Mouse (Mus musculus): ENCODE data around the gene Dad1. TPM values are rescaled to one million over a fixed set of nuclear protein-coding genes. Genes with fewer than 3 reads are reported as not detected.

Dad1 gene
- polyA plus RNA-seq, 1 experiment from 2014 or later = 174 TPM

DNA sequence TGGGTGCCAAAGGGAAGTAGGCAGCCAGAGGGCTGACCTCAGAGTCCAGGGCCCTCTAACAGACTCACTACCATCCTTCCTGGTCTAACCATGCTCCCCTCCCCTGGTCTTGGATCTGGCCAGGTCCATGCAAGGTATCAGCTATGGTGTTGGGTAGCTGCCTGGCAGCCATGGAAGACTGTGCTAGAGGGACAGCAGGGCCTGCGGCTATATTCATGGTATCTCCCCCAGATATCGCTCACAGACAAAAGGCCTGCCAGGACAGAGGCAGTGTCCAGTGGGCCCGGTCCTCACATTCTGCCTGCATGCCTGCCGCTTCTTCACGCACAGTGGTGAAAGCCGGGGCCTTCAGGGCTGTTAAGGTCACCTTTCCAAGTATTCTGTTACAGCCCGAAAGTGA, 10.3 kb upstream of the Dad1 start:
- in situ Hi-C loops (cut with MboI; ENCODE audit: low pct_unique_long_range_greater_than_20kb) = no loop called here
- ATAC-seq = no peak
- TF ChIP-seq CTCF (IDR thresholded peaks at IDR 0.05) = no peak
- no peaks in the 10 kb centered on the region for H3K27me3 ChIP-seq
- DNase-seq (ENCODE audit: low read depth, low spot score) = no peak
- CTCF ChIA-PET = no interaction called here
- POLR2A ChIA-PET = interaction anchor here (0.5 kb wide), 1 partner anchor 31 kb away, joined by 4 read pairs; no protein-coding TSS in a partner anchor

DNA sequence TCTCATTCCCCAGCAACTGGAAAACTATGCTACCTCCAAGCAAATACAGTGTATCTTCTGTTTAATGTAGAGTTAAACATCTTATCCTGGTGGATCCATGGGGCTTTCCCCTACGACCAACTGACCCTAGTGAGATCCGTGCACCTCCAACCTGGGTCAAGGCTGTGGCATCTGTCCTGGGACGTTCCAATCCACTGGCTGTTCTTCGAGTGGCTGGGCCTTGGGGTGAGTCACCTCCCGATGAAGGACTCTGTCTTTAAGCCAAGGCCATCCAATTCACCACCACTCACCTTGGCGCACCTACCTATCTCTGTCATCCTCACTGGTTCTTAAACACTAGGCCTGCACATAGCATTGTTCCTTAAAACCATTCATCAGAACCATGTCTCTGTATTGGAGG, 9.2 kb upstream of the Dad1 start:
- ChIA-PET CTCF (no interaction called here), POLR2A (no interaction called here)
- no peaks in the 10 kb centered on the region for H3K27me3 ChIP-seq
- in situ Hi-C loops (cut with MboI; ENCODE audit: low pct_unique_long_range_greater_than_20kb) = no loop called here
- no peak for ATAC-seq
- TF ChIP-seq CTCF (IDR thresholded peaks at IDR 0.05) = no peak
- no peak for DNase-seq (ENCODE audit: low read depth, low spot score)

DNA sequence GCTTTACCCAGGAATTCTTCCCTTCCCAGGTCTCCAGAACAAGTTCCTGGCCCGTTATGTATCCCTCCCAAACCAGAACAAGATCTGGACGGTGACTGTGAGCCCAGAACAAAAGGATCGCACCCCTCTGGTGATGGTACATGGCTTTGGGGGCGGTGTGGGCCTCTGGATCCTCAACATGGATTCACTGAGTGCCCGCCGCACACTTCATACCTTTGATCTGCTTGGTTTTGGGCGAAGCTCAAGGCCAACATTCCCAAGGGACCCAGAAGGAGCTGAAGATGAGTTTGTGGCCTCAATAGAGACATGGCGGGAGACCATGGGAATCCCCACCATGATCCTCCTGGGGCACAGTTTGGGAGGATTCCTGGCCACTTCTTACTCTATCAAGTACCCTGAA, 8.7 kb upstream of the Dad1 start:
- no peak for DNase-seq (ENCODE audit: low read depth, low spot score)
- CTCF ChIA-PET = no interaction called here
- TF ChIP-seq CTCF (IDR thresholded peaks at IDR 0.05) = no peak

DNA sequence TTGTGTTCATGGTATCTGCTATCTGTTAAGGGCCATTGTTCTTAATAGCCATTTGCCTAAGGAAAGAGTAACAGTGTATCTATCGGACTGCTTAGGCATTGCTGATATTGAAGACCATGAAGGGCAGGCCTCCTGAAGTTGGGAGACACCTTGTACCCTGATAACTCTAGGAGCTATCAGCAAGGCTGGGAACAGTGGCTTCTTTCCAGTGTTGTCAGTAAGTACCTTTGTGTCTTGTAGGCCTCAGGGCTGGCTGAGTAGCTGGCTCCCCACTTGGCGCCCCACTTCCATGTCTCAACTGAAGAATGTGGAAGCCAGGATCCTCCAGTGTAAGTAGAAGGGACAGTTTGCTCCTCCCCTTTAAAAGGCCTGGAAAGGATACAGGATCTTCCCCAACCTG, 7.5 kb upstream of the Dad1 start:
- DNase-seq (ENCODE audit: low read depth, low spot score) (no peak), ATAC-seq (no peak)
- ChIA-PET POLR2A (no interaction called here), CTCF (interaction anchor here (1.0 kb wide), 1 partner anchor 151 kb away, joined by 4 read pairs; no protein-coding TSS in a partner anchor)
- no peak for TF ChIP-seq CTCF (IDR thresholded peaks at IDR 0.05)
- in situ Hi-C loops (cut with MboI; ENCODE audit: low pct_unique_long_range_greater_than_20kb) = no loop called here
- no peaks in the 10 kb centered on the region for H3K27me3 ChIP-seq

More for the DNA sequence above, 8.7 kb upstream of the Dad1 start:
- in situ Hi-C loops (cut with MboI; ENCODE audit: low pct_unique_long_range_greater_than_20kb) = no loop called here
- POLR2A ChIA-PET = no interaction called here
- no peaks in the 10 kb centered on the region for H3K27me3 ChIP-seq
- ATAC-seq = no peak

DNA sequence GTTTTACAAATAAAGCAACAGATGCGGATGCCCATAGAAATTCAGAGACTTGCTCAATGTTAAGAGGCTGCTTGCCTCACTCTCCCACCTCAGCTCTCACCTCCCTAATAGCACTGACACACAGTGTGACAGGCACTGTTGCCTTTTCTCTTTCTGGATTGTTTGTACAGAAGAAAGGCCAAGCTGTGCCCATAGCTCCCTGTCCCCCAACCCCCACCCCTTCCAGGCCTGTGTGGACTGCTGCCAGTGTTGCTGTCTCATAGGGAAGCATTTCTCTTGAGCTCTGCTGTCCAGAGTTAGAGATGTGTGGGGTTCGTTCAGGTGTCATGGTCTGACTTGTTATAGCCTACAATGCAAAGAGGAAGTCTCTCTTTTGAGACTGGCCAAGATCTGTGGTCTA, 6.3 kb upstream of the Dad1 start:
- ATAC-seq (no peak), DNase-seq (ENCODE audit: low read depth, low spot score) (no peak)
- ChIA-PET CTCF (no interaction called here), POLR2A (interaction anchor here (1.2 kb wide), 1 partner anchor 101 kb away, joined by 3 read pairs; the partner anchor contains the start of gene Oxa1l)
- no peaks in the 10 kb centered on the region for H3K27me3 ChIP-seq
- no peak for TF ChIP-seq CTCF (IDR thresholded peaks at IDR 0.05)
- in situ Hi-C loops (cut with MboI; ENCODE audit: low pct_unique_long_range_greater_than_20kb) = no loop called here

DNA sequence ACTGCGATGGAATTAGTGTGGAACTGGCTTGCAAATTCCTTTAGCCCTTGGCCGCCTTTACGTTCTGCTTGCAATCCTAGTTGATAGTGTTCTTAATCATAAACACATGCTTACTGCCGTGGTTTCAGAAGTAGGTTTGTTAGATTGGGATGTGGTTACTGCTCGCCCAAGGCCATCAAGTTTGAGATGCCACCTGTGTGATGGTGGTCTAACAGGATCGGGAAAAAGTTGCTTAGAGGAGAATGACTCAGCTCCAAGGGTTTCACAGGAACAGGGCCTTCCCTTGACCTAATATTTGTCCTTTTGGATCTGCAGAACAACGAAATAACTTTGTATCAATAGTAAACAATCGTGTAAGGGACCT, 5.8 kb upstream of the Dad1 start:
- ChIA-PET POLR2A (interaction anchor here (1.2 kb wide), 1 partner anchor 101 kb away, joined by 3 read pairs; the partner anchor contains the start of gene Oxa1l), CTCF (no interaction called here)
- no peak for DNase-seq (ENCODE audit: low read depth, low spot score)
- in situ Hi-C loops (cut with MboI; ENCODE audit: low pct_unique_long_range_greater_than_20kb) = no loop called here
- ATAC-seq = no peak
- no peak for TF ChIP-seq CTCF (IDR thresholded peaks at IDR 0.05)
- no peaks in the 10 kb centered on the region for H3K27me3 ChIP-seq

DNA sequence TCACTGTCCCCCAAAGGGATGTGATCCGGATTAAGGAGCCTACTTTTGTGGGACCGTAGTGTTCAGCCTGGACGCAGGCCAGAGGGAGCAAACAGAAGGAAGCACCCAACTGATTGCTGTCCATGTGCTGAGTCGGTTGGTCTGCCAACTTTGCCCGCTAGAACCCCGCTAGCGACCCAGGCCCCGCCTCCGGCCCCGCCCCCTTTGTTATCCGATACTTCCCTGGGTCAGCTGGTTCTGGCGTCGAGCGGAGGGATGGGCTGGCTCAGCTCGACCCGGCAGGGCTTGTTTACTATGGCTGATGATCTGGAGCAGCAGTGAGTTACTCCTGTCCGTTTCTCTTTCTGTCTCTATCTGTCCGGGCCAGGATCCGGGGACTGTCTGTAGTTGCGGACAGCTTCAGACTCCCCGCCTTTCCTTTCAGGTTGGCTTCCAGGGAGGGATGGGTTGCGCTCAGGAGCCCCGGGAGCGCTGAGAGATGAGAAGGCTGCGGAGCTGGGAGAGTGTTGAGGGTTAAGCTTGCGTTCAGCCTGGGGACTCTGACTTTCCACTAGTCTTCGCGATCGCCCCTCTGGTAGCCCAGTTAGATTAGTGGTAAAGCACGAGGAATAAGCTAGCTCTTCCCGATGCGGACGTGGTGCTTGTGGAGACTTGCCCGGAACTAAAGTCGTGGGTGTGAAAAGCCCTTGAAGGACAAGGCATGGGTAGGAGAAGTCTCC, 5.3 kb upstream of the Dad1 start:
- DNase-seq (ENCODE audit: low read depth, low spot score) (peak; percentile 59), ATAC-seq (peak; percentile 97)
- no peak for TF ChIP-seq CTCF (IDR thresholded peaks at IDR 0.05)
- ChIA-PET CTCF (interaction anchor here (1.0 to 1.1 kb wide), 3 partner anchors 21 to 162 kb away, joined by 3 read pairs; no protein-coding TSS in a partner anchor), POLR2A (interaction anchor here (1.2 kb wide), 1 partner anchor 102 kb away, joined by 3 read pairs; the partner anchor contains the start of gene Oxa1l)
- H3K27me3 ChIP-seq = no peaks in the 10 kb centered on the region
- in situ Hi-C loops (cut with MboI; ENCODE audit: low pct_unique_long_range_greater_than_20kb) = no loop called here

DNA sequence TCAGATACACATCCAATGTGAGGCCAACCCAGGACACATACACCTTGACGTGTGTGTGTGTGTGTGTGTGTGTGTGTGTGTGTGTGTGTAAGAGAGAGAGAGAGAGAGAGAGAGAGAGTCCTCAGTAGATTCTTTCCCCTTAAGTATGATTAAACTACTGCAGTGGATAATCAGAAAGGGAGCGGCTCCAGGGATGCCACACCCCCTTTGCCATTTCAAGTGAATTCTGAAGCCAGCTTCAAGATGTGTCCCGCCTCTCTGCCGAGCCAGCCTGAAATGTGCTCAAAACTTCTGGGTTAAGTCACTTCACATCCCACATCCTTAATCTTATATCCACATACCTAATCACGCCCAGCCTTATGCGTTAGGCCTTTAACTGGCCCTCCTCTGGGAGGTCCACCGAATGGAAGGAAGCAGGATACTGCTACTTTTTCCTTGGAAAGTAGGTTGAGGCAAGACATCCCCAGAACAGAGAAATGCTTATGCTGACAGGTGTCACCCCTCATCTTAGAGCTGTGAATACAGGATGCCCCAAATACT, 4.3 kb upstream of the Dad1 start:
- ChIA-PET POLR2A (no interaction called here), CTCF (interaction anchor here (1.0 to 1.1 kb wide), 3 partner anchors 20 to 163 kb away, joined by 3 read pairs; no protein-coding TSS in a partner anchor)
- no peak for DNase-seq (ENCODE audit: low read depth, low spot score)
- in situ Hi-C loops (cut with MboI; ENCODE audit: low pct_unique_long_range_greater_than_20kb) = no loop called here
- no peak for TF ChIP-seq CTCF (IDR thresholded peaks at IDR 0.05)
- H3K27me3 ChIP-seq = no peaks in the 10 kb centered on the region
- no peak for ATAC-seq

DNA sequence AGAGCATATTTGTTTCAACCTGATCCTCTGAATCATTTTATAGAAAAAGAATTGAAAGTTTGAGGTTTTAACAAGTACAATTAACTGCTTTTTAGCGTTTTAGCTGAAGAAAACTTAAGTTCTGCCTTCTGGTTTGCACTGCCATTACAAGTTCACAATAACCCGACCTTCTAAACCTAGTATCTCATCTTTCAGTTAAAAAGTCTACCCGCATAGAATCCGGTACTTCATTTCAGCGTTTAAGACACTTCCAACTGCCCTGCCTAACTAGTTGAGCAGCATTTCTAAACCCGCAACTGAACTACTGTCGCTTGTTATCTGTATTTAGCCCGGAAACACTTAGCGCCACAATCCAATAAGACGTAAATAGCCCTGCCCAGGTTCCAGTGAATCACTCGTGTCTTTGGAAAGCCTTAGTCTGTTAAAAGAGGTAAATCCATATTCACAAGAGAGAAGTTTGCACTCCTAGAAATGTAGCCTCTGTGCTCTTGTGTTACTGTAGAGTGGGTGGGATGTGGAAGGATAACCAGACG, 832 bp upstream of the Dad1 start:
- in situ Hi-C loops (cut with MboI; ENCODE audit: low pct_unique_long_range_greater_than_20kb) = no loop called here
- CTCF ChIA-PET = interaction anchor here (2.0 kb wide), 1 partner anchor 27 kb away, joined by 6 read pairs; no protein-coding TSS in a partner anchor
- TF ChIP-seq CTCF (IDR thresholded peaks at IDR 0.05) = no peak
- POLR2A ChIA-PET = no interaction called here
- ATAC-seq (no peak), DNase-seq (ENCODE audit: low read depth, low spot score) (no peak)
- no peaks in the 10 kb centered on the region for H3K27me3 ChIP-seq

DNA sequence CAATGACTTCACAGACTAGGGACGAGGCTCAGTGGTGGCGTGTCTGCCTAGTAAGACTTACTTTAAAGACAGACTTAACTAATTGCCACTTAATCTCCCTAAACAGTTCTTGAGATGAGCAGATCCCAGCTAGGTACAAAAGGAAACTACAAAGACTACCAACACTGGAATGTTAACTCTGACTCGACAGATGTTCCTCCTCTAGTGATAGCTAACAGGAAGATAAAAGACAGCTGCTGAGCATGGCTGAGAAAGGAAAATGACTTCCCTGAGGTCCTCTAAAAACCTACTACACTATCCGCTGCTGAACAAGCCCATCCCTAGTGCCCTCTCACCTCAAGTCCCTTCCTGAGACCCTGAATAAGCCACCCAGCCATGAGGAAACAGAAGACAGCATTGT, 3.8 kb downstream of the Dad1 start:
- no peak for TF ChIP-seq CTCF (IDR thresholded peaks at IDR 0.05)
- H3K27me3 ChIP-seq = no peaks in the 10 kb centered on the region
- ATAC-seq (no peak), DNase-seq (ENCODE audit: low read depth, low spot score) (no peak)
- ChIA-PET POLR2A (no interaction called here), CTCF (interaction anchor here (2.8 kb wide), 1 partner anchor 11 kb away, joined by 9 read pairs; no protein-coding TSS in a partner anchor)
- in situ Hi-C loops (cut with MboI; ENCODE audit: low pct_unique_long_range_greater_than_20kb) = no loop called here

DNA sequence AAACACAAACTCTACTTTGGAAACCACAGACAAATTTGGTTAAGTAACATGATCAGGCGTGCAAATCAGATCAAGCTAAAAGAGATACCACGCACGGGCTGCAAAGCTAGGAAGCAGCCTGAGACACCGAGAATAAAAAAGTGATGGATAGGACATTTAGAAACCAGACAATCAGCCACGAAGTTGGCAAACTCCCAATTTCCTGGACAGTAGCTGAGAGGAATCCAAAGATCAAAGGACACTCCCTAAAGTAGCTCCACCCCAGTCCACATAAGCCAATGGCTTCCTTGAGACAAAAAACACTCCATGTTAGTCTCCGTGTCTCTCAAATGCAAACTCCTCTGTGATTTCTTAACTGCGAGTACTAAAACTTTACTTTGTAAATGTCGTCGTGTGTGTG, 4.6 kb downstream of the Dad1 start:
- CTCF ChIA-PET = interaction anchor here (1.5 to 2.8 kb wide), 2 partner anchors 11 to 15 kb away, joined by 5 to 9 read pairs; no protein-coding TSS in a partner anchor
- no peak for TF ChIP-seq CTCF (IDR thresholded peaks at IDR 0.05)
- no peaks in the 10 kb centered on the region for H3K27me3 ChIP-seq
- DNase-seq (ENCODE audit: low read depth, low spot score) = no peak
- in situ Hi-C loops (cut with MboI; ENCODE audit: low pct_unique_long_range_greater_than_20kb) = no loop called here
- no peak for ATAC-seq
- POLR2A ChIA-PET = no interaction called here
